22 mouse cellular contexts compared by ENCODE assay signal in the genomic region with DNA sequence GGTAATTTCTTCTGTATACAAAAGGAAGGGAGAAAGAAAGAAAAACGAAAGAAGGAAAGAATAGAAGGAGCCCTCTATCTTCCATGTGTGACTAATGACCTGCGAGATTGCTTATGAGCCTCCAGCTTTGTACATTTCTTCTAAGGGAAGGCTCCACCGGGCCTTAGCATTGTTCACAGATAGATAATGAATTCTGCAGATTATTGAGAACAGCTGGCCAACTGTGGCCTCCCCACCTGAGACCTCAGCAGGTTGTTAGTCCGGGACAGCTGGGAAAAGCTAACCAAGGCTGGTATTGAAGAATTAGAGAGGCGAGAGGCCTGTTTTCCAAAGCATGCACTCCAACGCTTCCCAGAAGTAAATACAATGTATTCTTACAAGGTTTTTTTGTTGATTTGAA.
DNase-seq lines count a peak whose midpoint lies in the region; ATAC-seq lines count a peak whose summit lies in the region.
"Had no signal": no experiment of that assay in that cellular context is flagged by ENCODE, and none has a peak within 500 bp of the region (broad histone marks: within the 10 kb centered on the region; RNA-seq: fewer than 3 reads in every experiment).

No protein-coding gene starts in this region.

- H3K36me3 ChIP-seq in neural tube, embryonic 12.5 days = no peaks in the 10 kb centered on the region
- no peaks in the 10 kb centered on the region for H3K36me3 ChIP-seq in hindbrain, embryonic 14.5 days (replicated peaks; ENCODE audit: control insufficient read depth, insufficient read depth)
- H3K36me3 ChIP-seq in midbrain, embryonic 13.5 days = no peaks in the 10 kb centered on the region
- H3K36me3 ChIP-seq: forebrain, embryonic 15.5 days; heart, embryonic 12.5 days; liver, embryonic 12.5 days had no signal

- ATAC-seq in neural tube, embryonic 12.5 days (ENCODE audit: low FRiP score, low read depth) = peak; percentile 75
- no peak for ATAC-seq in hindbrain, embryonic 14.5 days (ENCODE audit: low FRiP score)
- ATAC-seq in midbrain, embryonic 13.5 days = peak; percentile 76
- ATAC-seq: activated CD4-positive, CD25-positive, alpha-beta regulatory T cell, adult 4 months; forebrain, embryonic 15.5 days; intestine, embryonic 16.5 days; liver, embryonic 12.5 days; Patski had no signal

- H3K4me1 ChIP-seq in neural tube, embryonic 12.5 days = peaks cover 2% of the 10 kb centered on the region; the same call in 1 of the 2 replicates
- H3K4me1 ChIP-seq in hindbrain, embryonic 14.5 days (replicated peaks; ENCODE audit: control insufficient read depth, insufficient read depth, low read length) = peaks cover 4% of the 10 kb centered on the region; the same call in 1 of the 2 replicates
- H3K4me1 ChIP-seq in midbrain, embryonic 13.5 days (replicated peaks) = peaks cover 7% of the 10 kb centered on the region; the same call in 1 of the 2 replicates
- H3K4me1 ChIP-seq: forebrain, embryonic 15.5 days; heart, embryonic 12.5 days; liver, embryonic 12.5 days had no signal

- H3K27me3 ChIP-seq in neural tube, embryonic 12.5 days (replicated peaks) = no peaks in the 10 kb centered on the region
- no peaks in the 10 kb centered on the region for H3K27me3 ChIP-seq in hindbrain, embryonic 14.5 days (ENCODE audit: control insufficient read depth, insufficient read depth, low read length)
- H3K27me3 ChIP-seq in midbrain, embryonic 13.5 days = no peaks in the 10 kb centered on the region
- H3K27me3 ChIP-seq: forebrain, embryonic 15.5 days; heart, embryonic 12.5 days; liver, embryonic 12.5 days; Patski had no signal

- DNase-seq in neural tube, embryonic 10.5 days (ENCODE audit: extremely low spot score, low spot score) = no peak
- no peak for DNase-seq in hindbrain, embryonic 14.5 days (ENCODE audit: low spot score)
- DNase-seq in layer of hippocampus, adult 9-10 months (ENCODE audit: low spot score) = no peak
- DNase-seq in thymus, postnatal 14 days = no peak
- no peak for DNase-seq in frontal cortex, postnatal 36 days (ENCODE audit: low spot score in 2 of 2)
- DNase-seq: adrenal gland, postnatal 36 days; cerebellum, adult 9-10 months; gastrocnemius, adult 2 months; lung, embryonic 14.5 days; right cerebral cortex, postnatal 14 days; thymus, postnatal 36 days had no signal

- no peak overlapping the region for H3K27ac ChIP-seq in neural tube, embryonic 12.5 days
- H3K27ac ChIP-seq in hindbrain, embryonic 14.5 days = peak overlapping the region; percentile 67
- peak overlapping the region; percentile 54; the same call in 1 of the 2 replicates for H3K27ac ChIP-seq in midbrain, embryonic 13.5 days
- H3K27ac ChIP-seq: forebrain, embryonic 15.5 days; gastrocnemius, adult 2 months; layer of hippocampus, adult 2 months; liver, embryonic 12.5 days; macrophage; stomach, postnatal 0 days had no signal

- H3K9ac ChIP-seq in neural tube, embryonic 12.5 days = no peak overlapping the region
- no peak overlapping the region for H3K9ac ChIP-seq in hindbrain, embryonic 14.5 days
- H3K9ac ChIP-seq in midbrain, embryonic 13.5 days (replicated peaks) = no peak overlapping the region
- H3K9ac ChIP-seq: forebrain, embryonic 15.5 days; heart, embryonic 12.5 days; liver, embryonic 12.5 days; lung, embryonic 14.5 days had no signal

- WGBS in neural tube, embryonic 12.5 days = 24% methylated on average over 6 of the region's 6 CpGs
- WGBS in hindbrain, embryonic 14.5 days = 13% methylated on average over 6 of the region's 6 CpGs
- WGBS in midbrain, embryonic 13.5 days = 9% methylated on average over 6 of the region's 6 CpGs

- H3K4me3 ChIP-seq in neural tube, embryonic 12.5 days = no peak overlapping the region
- no peak overlapping the region for H3K4me3 ChIP-seq in hindbrain, embryonic 14.5 days (replicated peaks; ENCODE audit: low read length)
- no peak overlapping the region for H3K4me3 ChIP-seq in midbrain, embryonic 13.5 days (replicated peaks)
- H3K4me3 ChIP-seq: forebrain, embryonic 15.5 days; gastrocnemius, adult 2 months; heart, embryonic 12.5 days; layer of hippocampus, adult 2 months; liver, embryonic 12.5 days had no signal

- no peak overlapping the region for H3K4me2 ChIP-seq in neural tube, embryonic 12.5 days (replicated peaks)
- H3K4me2 ChIP-seq in hindbrain, embryonic 14.5 days (replicated peaks) = no peak overlapping the region
- H3K4me2 ChIP-seq in midbrain, embryonic 13.5 days (replicated peaks) = no peak overlapping the region
- H3K4me2 ChIP-seq: forebrain, embryonic 15.5 days; heart, embryonic 12.5 days; liver, embryonic 12.5 days; lung, embryonic 14.5 days had no signal

- H3K9me3 ChIP-seq in neural tube, embryonic 12.5 days = no peaks in the 10 kb centered on the region
- no peaks in the 10 kb centered on the region for H3K9me3 ChIP-seq in hindbrain, embryonic 14.5 days (ENCODE audit: control insufficient read depth, low read length)
- no peaks in the 10 kb centered on the region for H3K9me3 ChIP-seq in midbrain, embryonic 13.5 days
- H3K9me3 ChIP-seq: forebrain, embryonic 15.5 days; heart, embryonic 12.5 days; liver, embryonic 12.5 days had no signal
